Mouse (Mus musculus) heart, embryonic 13.5 days (tissue): ENCODE results near the gene Wasf2. TPM values are rescaled to one million over a fixed set of nuclear protein-coding genes. Genes with fewer than 3 reads are reported as not detected.
"Not testable (repeated sequence)": the region's sequence is repeated elsewhere in the genome, so short reads cannot be mapped to it uniquely, and the experiment has no call there.

Source experiments
- ATAC-seq: fragments of 200-750 bp; cut with Nextera tagmentation; 2 replicates; pipeline ENCODE4 v1.8.0; 2017; ENCODE audit warnings: moderate TSS enrichment; ENCODE audit not compliant: insufficient number of reproducible peaks, low FRiP score, low TSS enrichment; ENCODE audit errors: extremely low read depth
- H3K27ac ChIP-seq: fragments of 300-500 bp; sonication (generic); replicated peaks from 2 replicates; pipeline ENCODE4 v1.5.1; 2015; ENCODE audit warnings: moderate library complexity, mild to moderate bottlenecking, inconsistent platforms
- H3K27me3 ChIP-seq: fragments of 300-500 bp; sonication (generic); replicated peaks from 2 replicates; pipeline ENCODE4 v1.6.1; 2015; ENCODE audit warnings: mild to moderate bottlenecking, inconsistent platforms
- H3K36me3 ChIP-seq: fragments of 300-500 bp; sonication (generic); 2 replicates; pipeline ENCODE4 v1.6.1; 2015; ENCODE audit warnings: mild to moderate bottlenecking, inconsistent platforms
- H3K4me1 ChIP-seq: fragments of 300-500 bp; sonication (generic); 2 replicates; pipeline ENCODE4 v1.6.1; 2015; ENCODE audit warnings: inconsistent platforms
- H3K4me2 ChIP-seq: fragments of 300-500 bp; sonication (generic); 2 replicates; pipeline ENCODE4 v1.6.1; 2015; ENCODE audit warnings: inconsistent platforms, mild to moderate bottlenecking, moderate library complexity
- H3K4me3 ChIP-seq: fragments of 300-500 bp; sonication (generic); 2 replicates; pipeline ENCODE4 v1.5.1; 2015; ENCODE audit warnings: moderate library complexity, mild to moderate bottlenecking, inconsistent platforms
- H3K9ac ChIP-seq: fragments of 300-500 bp; sonication (generic); 2 replicates; pipeline ENCODE4 v1.6.1; 2015; ENCODE audit warnings: inconsistent platforms, mild to moderate bottlenecking, moderate library complexity
- H3K9me3 ChIP-seq: fragments of 300-500 bp; sonication (generic); 2 replicates; pipeline ENCODE4 v1.6.1; 2016; ENCODE audit warnings: inconsistent platforms
- WGBS: fragments of 180-500 bp; shearing (Covaris S2); methylation state at CpG from one replicate; pipeline ENCODE4 v1.1.7; 2015; ENCODE audit warnings: mixed read lengths; 5-methylcytosine and 5-hydroxymethylcytosine counted together
- polyA plus RNA-seq: library from polyadenylated mRNA; unstranded; fragments of >200 nt; fragmentation: Nextera tagmentation; extraction: Ambion mirVana; gene quantifications from 2 replicates; pipeline ENCODE4 v1.2.1, GENCODE M21; 2015

Wasf2 gene
- polyA plus RNA-seq, 1 experiment from 2014 or later = 64.6 TPM

DNA sequence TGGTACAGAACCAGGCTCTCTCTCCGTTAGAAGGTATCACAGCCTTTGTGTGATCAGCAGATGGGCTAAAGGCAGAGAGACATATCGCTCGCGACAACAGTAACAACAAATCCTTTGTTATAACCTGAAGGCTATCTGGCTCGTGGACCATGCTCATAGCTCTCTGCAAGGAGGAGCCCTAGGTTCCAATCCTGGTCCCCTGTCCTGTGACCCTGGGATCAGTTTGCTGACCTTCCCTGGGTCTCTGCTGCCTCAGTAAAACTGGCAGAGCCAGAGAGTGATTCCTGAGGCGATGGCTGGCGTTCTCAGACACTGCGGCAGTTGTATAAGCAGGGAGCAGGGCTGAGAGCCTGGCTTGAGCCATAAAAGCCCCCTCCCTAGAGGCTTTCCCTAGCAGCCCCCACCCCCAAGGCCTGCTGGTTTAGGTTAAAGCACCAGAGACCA, 40.0 kb upstream of the Wasf2 start:
- WGBS = 35% methylated on average over 8 of the region's 8 CpGs
- no peak overlapping the region for H3K4me3 ChIP-seq
- no peak for ATAC-seq

GRCm38 (mm10) chr4:133090720-133091458, 39.4 kb upstream of the Wasf2 start:
- H3K36me3 ChIP-seq = no peaks in the 10 kb centered on the region
- peak; percentile 21; the same call in 1 of the 2 replicates for ATAC-seq
- H3K27ac ChIP-seq = peak overlapping the region; percentile 99
- WGBS = 17% methylated on average over 16 of the region's 18 CpGs
- no peaks in the 10 kb centered on the region for H3K27me3 ChIP-seq
- H3K4me3 ChIP-seq = no peak overlapping the region
- peak overlapping the region; percentile 66 for H3K9ac ChIP-seq
- H3K4me1 ChIP-seq = peaks cover 98% of the 10 kb centered on the region
- no peaks in the 10 kb centered on the region for H3K9me3 ChIP-seq
- peak overlapping the region; percentile 39 for H3K4me2 ChIP-seq

More for the DNA sequence above, 40.0 kb upstream of the Wasf2 start:
- H3K4me1 ChIP-seq = peaks cover 99% of the 10 kb centered on the region
- H3K9ac ChIP-seq = peak overlapping the region; percentile 66
- H3K27me3 ChIP-seq = no peaks in the 10 kb centered on the region
- no peaks in the 10 kb centered on the region for H3K36me3 ChIP-seq
- peak overlapping the region; percentile 39 for H3K4me2 ChIP-seq
- H3K27ac ChIP-seq = peak overlapping the region; percentile 99
- no peaks in the 10 kb centered on the region for H3K9me3 ChIP-seq

DNA sequence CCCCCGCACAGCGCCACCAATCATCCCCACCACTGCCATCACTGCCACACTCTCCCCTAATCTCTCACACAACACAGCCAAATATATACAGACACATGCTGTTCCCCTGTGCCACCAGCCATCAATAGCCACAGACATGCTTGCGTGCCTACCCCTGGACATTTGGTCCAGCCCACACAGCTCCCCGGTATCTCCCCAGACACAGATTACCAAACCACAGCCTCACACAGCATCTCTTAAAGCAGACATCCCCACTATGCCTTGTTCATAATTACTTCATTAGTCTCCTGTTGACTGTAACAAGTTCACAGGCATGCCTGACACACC, 38.9 kb upstream of the Wasf2 start:
- 41% methylated on average over 3 of the region's 4 CpGs for WGBS

DNA sequence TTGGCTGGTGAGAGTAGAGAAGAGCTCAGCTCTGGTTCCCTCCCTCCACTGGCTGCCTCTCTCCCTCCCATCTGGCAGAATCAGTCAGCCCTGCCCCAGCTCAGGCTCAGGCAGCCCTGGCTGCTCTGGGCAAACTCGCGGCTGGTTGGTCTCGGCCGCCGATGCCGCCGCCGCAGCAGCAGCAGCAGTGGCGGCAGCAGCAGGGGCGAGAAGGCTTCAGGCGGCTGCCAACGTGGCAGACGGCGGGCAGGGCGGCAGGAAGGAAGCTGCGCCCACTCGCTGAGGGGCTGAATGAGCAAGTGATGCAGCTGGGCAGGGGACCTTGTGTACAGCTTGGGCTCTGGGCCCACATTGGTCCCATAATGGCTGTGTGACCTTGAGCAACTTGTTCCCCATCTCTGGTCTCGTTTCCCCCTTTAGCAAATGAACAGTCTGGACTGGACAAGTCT, 37.8 kb upstream of the Wasf2 start:
- peak overlapping the region; percentile 99 for H3K27ac ChIP-seq
- H3K4me2 ChIP-seq = peak overlapping the region; percentile 63
- H3K4me1 ChIP-seq = peaks cover 82% of the 10 kb centered on the region
- H3K4me3 ChIP-seq = peak overlapping the region; percentile 35
- no peaks in the 10 kb centered on the region for H3K27me3 ChIP-seq
- 8% methylated on average over 18 of the region's 18 CpGs for WGBS
- no peaks in the 10 kb centered on the region for H3K36me3 ChIP-seq
- H3K9me3 ChIP-seq = no peaks in the 10 kb centered on the region
- peak overlapping the region; percentile 80 for H3K9ac ChIP-seq
- no peak; the same call in 1 of the 2 replicates for ATAC-seq

More for the DNA sequence above, 38.9 kb upstream of the Wasf2 start:
- Histone ChIP-seq H3K4me3 (no peak overlapping the region), H3K27me3 (no peaks in the 10 kb centered on the region), H3K4me1 (peaks cover 93% of the 10 kb centered on the region), H3K9ac (peak overlapping the region; percentile 66), H3K27ac (peak overlapping the region; percentile 99), H3K36me3 (no peaks in the 10 kb centered on the region), H3K4me2 (peak overlapping the region; percentile 39), H3K9me3 (no peaks in the 10 kb centered on the region)
- no peak for ATAC-seq

DNA sequence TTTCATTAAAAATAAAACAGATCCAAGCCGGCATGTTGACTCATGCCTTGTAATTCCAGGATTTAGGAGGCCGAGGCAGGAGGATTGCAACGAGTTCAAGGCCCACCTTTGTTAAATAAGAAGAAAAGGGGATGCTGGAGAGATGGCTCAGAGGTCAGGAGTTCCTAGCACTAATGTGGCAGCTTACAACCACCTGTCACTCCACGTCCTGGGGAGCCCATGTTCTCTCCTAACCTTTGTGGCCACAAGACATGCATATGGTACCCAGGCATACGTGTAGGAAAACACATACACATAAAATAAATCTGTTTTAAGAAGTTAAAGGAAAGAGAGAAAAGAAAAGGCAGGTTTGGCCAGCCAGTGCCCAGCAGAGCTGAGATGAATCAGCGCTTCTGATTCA, 37.2 kb upstream of the Wasf2 start:
- H3K9ac ChIP-seq = peak overlapping the region; percentile 80
- H3K27me3 ChIP-seq = no peaks in the 10 kb centered on the region
- no peak overlapping the region for H3K4me3 ChIP-seq
- no peak for ATAC-seq
- H3K27ac ChIP-seq = peak overlapping the region; percentile 99
- peak overlapping the region; percentile 63; the same call in 1 of the 2 replicates for H3K4me2 ChIP-seq
- H3K36me3 ChIP-seq = no peaks in the 10 kb centered on the region
- H3K4me1 ChIP-seq = peaks cover 77% of the 10 kb centered on the region
- no peaks in the 10 kb centered on the region for H3K9me3 ChIP-seq
- 47% methylated on average over 6 of the region's 6 CpGs for WGBS

DNA sequence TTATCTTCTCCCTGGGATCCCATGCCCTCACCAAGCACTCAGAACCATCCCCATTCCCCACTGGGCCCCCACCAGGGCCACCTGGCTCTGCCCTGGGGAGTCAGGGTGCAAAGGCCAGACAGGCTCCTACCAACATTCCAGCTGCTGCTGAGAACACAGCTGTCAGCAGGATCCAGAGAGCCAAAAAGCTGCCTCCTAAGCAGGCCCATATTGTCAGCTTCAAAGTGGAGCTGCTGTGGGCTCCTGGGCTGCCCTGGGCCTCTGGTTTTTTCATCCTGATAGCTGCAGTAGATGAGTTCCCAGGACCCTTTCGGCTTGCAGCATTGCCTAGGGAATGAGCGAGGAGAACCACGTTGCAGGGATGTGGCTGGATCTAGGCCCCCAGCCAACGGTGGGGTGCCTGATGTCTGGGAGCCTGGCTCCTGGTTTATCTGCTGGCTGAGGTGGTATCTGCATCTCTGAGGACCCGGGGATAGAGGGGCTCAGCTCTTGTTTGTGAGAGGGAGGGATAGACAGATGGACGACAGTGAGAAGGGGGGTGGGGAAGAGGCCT, 36.7 kb upstream of the Wasf2 start:
- H3K27ac ChIP-seq = peak overlapping the region; percentile 99
- ATAC-seq = peak; percentile 13; the same call in 1 of the 2 replicates
- H3K4me3 ChIP-seq = no peak overlapping the region
- 2% methylated on average over 6 of the region's 6 CpGs for WGBS
- H3K9ac ChIP-seq = peak overlapping the region; percentile 80
- H3K27me3 ChIP-seq = no peaks in the 10 kb centered on the region
- peaks cover 72% of the 10 kb centered on the region for H3K4me1 ChIP-seq
- no peaks in the 10 kb centered on the region for H3K9me3 ChIP-seq
- peak overlapping the region; percentile 63; the same call in 1 of the 2 replicates for H3K4me2 ChIP-seq
- no peaks in the 10 kb centered on the region for H3K36me3 ChIP-seq

DNA sequence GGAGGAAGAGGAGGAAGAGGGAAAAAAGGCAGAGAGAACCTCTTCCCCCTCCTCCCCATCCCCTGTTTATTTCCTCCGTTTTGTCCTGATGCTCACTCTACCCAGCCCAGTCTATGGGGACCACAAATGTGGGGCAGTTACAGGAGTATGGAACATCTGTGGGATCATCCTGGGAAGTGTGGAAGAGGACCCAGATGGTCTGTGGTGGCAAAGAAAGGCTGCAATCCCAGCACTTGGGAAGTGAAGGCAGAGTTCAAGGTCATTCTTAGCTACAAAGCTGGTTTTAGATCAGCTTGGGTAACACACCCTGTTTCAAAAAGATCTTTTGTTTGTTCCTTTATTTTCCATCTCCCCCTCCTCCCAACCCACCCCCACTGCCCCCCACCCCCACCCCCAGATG, 36.0 kb upstream of the Wasf2 start:
- Histone ChIP-seq H3K36me3 (no peaks in the 10 kb centered on the region), H3K27me3 (no peaks in the 10 kb centered on the region), H3K9ac (peak overlapping the region; percentile 80), H3K27ac (peak overlapping the region; percentile 99), H3K4me2 (peak overlapping the region; percentile 61), H3K4me1 (peaks cover 65% of the 10 kb centered on the region), H3K4me3 (no peak overlapping the region), H3K9me3 (no peaks in the 10 kb centered on the region)
- 64% methylated on average over 1 of the region's 1 CpGs for WGBS
- ATAC-seq = no peak

- no peaks in the 10 kb centered on the region for H3K9me3 ChIP-seq
- no peak; the same call in 1 of the 2 replicates for ATAC-seq
- 32% methylated on average over 16 of the region's 16 CpGs for WGBS
- H3K4me1 ChIP-seq = peaks cover 57% of the 10 kb centered on the region
- H3K4me2 ChIP-seq = peak overlapping the region; percentile 61
- H3K4me3 ChIP-seq = peak overlapping the region; percentile 28
- no peaks in the 10 kb centered on the region for H3K36me3 ChIP-seq
- no peaks in the 10 kb centered on the region for H3K27me3 ChIP-seq
- H3K9ac ChIP-seq = peak overlapping the region; percentile 80
- peak overlapping the region; percentile 99 for H3K27ac ChIP-seq
Observed at GRCm38 (mm10) chr4:133094936-133095733, 35.2 kb upstream of the Wasf2 start.

- peak overlapping the region; percentile 28 for H3K4me3 ChIP-seq
- ATAC-seq, H3K36me3 ChIP-seq, H3K9me3 ChIP-seq, H3K27me3 ChIP-seq: not testable (repeated sequence)
- H3K4me2 ChIP-seq = peak overlapping the region; percentile 61
- peaks cover 51% of the 10 kb centered on the region for H3K4me1 ChIP-seq
- H3K27ac ChIP-seq = peak overlapping the region; percentile 99
- peak overlapping the region; percentile 80 for H3K9ac ChIP-seq
- 10% methylated on average over 3 of the region's 3 CpGs for WGBS
Observed at GRCm38 (mm10) chr4:133095734-133096065, 34.6 kb upstream of the Wasf2 start.

DNA sequence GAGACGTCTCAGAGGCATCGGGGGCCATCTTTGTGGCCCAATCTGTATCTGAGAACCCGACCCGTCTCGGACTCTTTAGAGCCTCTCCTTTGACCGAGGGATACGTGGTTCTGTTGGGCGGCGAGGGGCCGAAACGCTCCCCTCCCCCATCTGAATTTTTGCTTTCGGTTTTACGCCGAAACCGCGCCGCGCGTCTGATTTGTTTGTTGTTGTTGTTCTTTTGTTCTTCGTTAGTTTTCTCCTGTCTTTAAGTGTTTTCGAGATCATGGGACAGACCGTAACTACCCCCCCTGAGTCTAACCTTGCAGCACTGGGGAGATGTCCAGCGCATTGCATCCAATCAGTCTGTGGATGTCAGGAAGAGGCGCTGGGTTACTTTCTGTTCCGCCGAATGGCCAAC, 33.6 kb upstream of the Wasf2 start:
- ATAC-seq, H3K27me3 ChIP-seq, H3K9me3 ChIP-seq, H3K36me3 ChIP-seq: not testable (repeated sequence)
- peak overlapping the region; percentile 61; the same call in 1 of the 2 replicates for H3K27ac ChIP-seq
- peak overlapping the region; percentile 75; the same call in 1 of the 2 replicates for H3K9ac ChIP-seq
- H3K4me1 ChIP-seq = peaks cover 42% of the 10 kb centered on the region
- peak overlapping the region; percentile 44 for H3K4me2 ChIP-seq
- peak overlapping the region; percentile 45 for H3K4me3 ChIP-seq
- WGBS = 0% methylated on average over 13 of the region's 26 CpGs

DNA sequence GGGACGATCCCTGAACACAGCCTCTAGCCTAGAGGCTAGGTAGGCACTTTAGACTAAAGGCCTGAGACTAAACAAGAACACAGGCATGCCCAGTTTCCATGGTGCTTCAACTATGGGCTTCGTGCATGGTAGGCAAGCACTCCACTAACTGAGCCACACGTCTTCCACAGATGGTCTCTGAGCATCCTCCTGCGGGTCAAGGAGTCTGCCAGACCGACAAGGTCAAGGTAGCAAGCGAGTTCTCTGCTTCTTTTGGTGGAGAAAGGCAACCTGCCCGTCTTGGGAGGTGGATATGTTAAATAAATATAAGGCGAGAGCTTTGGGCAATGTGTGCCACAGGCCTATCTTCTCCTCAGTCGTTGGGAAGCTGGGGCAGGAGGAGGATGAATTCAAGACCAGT, 28.6 kb upstream of the Wasf2 start:
- ATAC-seq = no peak
- H3K4me1 ChIP-seq = peaks cover 26% of the 10 kb centered on the region
- no peak overlapping the region for H3K27ac ChIP-seq
- H3K4me3 ChIP-seq = no peak overlapping the region
- 76% methylated on average over 9 of the region's 9 CpGs for WGBS
- H3K9me3 ChIP-seq = no peaks in the 10 kb centered on the region
- H3K9ac ChIP-seq = no peak overlapping the region
- peaks cover 25% of the 10 kb centered on the region; the same call in 1 of the 2 replicates for H3K36me3 ChIP-seq
- peak overlapping the region; percentile 24 for H3K4me2 ChIP-seq
- no peaks in the 10 kb centered on the region for H3K27me3 ChIP-seq
